ENCODE assay signal across 8 mouse cellular contexts in the genomic region with DNA sequence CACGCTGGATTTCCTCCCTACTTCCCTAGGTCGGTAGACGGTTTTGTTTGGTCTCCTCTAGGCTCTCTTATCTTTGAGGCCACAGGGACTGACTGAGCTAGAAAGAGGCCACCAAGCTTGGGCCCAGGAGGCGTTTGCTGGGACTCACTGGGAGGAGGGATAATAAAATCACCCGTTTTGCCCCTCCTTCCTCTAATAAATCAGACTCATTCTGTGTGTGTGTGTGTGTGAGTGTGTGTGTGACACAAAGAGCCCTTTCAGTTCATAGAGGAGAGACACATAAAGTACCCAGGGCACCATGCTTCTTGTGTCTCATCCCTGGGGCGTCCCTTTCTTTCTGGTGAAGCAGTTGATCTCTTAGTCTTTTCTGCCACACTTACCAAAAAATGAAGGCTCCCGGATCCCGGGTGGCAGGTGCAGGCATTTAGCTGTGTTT. TPM values are rescaled to one million over a fixed set of nuclear protein-coding genes. Genes with fewer than 3 reads are reported as not detected.
DNase-seq lines count a peak whose midpoint lies in the region; ATAC-seq lines count a peak whose summit lies in the region.

No protein-coding gene starts in this region.

- 2% methylated on average over 8 of the region's 8 CpGs for WGBS in forebrain, embryonic 12.5 days
- WGBS in kidney, embryonic 14.5 days, result 4% methylated on average over 8 of the region's 8 CpGs

- no peaks in the 10 kb centered on the region for H3K9me3 ChIP-seq in megakaryocyte, embryonic 14.5 days
- H3K9me3 ChIP-seq in forebrain, embryonic 12.5 days, result no peaks in the 10 kb centered on the region
- H3K9me3 ChIP-seq in kidney, embryonic 14.5 days (ENCODE audit: control insufficient read depth, low read length), result no peaks in the 10 kb centered on the region

- DNase-seq in brain, adult 2 months (ENCODE audit: low read depth, low spot score), result peak; percentile 81
- peak; percentile 34 for DNase-seq in thymus, postnatal 0 days (ENCODE audit: low spot score)
- no peak for DNase-seq in spleen, adult 12 weeks (ENCODE audit: low spot score)

- ATAC-seq in megakaryocyte, adult 5-6 weeks (ENCODE audit: poor library complexity, severe bottlenecking), result no peak
- ATAC-seq in forebrain, embryonic 12.5 days (ENCODE audit: low FRiP score), result 0 out of 2 replicates have a peak, but pooled peaks have one; percentile 0
- peak; percentile 18; the same call in 1 of the 2 replicates for ATAC-seq in kidney, embryonic 14.5 days (ENCODE audit: low FRiP score, low TSS enrichment)
- ATAC-seq in megakaryocyte-erythroid progenitor cell, adult 5-6 weeks (replicated peaks; ENCODE audit: low FRiP score, low TSS enrichment, poor library complexity, severe bottlenecking), result peak; percentile 76

- peak overlapping the region; percentile 98 for H3K4me3 ChIP-seq in megakaryocyte, embryonic 14.5 days (replicated peaks)
- peak overlapping the region; percentile 96 for H3K4me3 ChIP-seq in forebrain, embryonic 12.5 days (replicated peaks)
- H3K4me3 ChIP-seq in kidney, embryonic 14.5 days (ENCODE audit: low read length), result peak overlapping the region; percentile 80

- peaks cover 74% of the 10 kb centered on the region for H3K4me1 ChIP-seq in megakaryocyte, embryonic 14.5 days
- H3K4me1 ChIP-seq in forebrain, embryonic 12.5 days, result peaks cover 48% of the 10 kb centered on the region
- H3K4me1 ChIP-seq in kidney, embryonic 14.5 days (ENCODE audit: control insufficient read depth, insufficient read depth, low read length), result peaks cover 14% of the 10 kb centered on the region

- peak overlapping the region; percentile 77 for H3K4me2 ChIP-seq in forebrain, embryonic 12.5 days
- peak overlapping the region; percentile 76 for H3K4me2 ChIP-seq in kidney, embryonic 14.5 days (replicated peaks; ENCODE audit: low read depth, low read length)

- peaks cover 32% of the 10 kb centered on the region for H3K36me3 ChIP-seq in megakaryocyte, embryonic 14.5 days (replicated peaks; ENCODE audit: low read length)
- H3K36me3 ChIP-seq in forebrain, embryonic 12.5 days (replicated peaks), result no peaks in the 10 kb centered on the region; the same call in 1 of the 2 replicates
- no peaks in the 10 kb centered on the region for H3K36me3 ChIP-seq in kidney, embryonic 14.5 days (ENCODE audit: control insufficient read depth, insufficient read depth, low read length)

- H3K27ac ChIP-seq in forebrain, embryonic 12.5 days, result peak overlapping the region; percentile 98
- 0 out of 2 replicates have a peak overlapping the region, but pooled peaks have one; percentile 18 for H3K27ac ChIP-seq in kidney, embryonic 14.5 days (ENCODE audit: low read depth, low read length)

- peak overlapping the region; percentile 99 for H3K9ac ChIP-seq in forebrain, embryonic 12.5 days
- peak overlapping the region; percentile 83; the same call in 1 of the 2 replicates for H3K9ac ChIP-seq in kidney, embryonic 14.5 days (ENCODE audit: low read depth, low read length)

- no peaks in the 10 kb centered on the region for H3K27me3 ChIP-seq in megakaryocyte, embryonic 14.5 days (replicated peaks)
- H3K27me3 ChIP-seq in forebrain, embryonic 12.5 days, result no peaks in the 10 kb centered on the region
- no peaks in the 10 kb centered on the region; the same call in 1 of the 2 replicates for H3K27me3 ChIP-seq in kidney, embryonic 14.5 days (ENCODE audit: control insufficient read depth, insufficient read depth, low read length)

RNA-seq across cellular contexts. Expression of a gene that starts 2.1 kb away (rescaled TPM):
- polyA plus RNA-seq in megakaryocyte, embryonic 14.5 days (2012; ENCODE audit: insufficient read depth, low replicate concordance), result 43.3 and 55.0 TPM in 2 replicates
- total RNA-seq in megakaryocyte, adult 5-6 weeks (2015), result 19.5 and 21.3 TPM in 2 replicates
- 28.9 and 36.3 TPM in 2 replicates for total RNA-seq in megakaryocyte, adult 5-6 weeks (2017)
- 62.0 and 63.4 TPM in 2 replicates for polyA plus RNA-seq in forebrain, embryonic 12.5 days (2016; fragmentation: Nextera tagmentation; extraction: Ambion mirVana)
- 24.3 and 32.6 TPM in 2 replicates for polyA plus RNA-seq in kidney, embryonic 14.5 days (2014; fragmentation: Nextera tagmentation; extraction: Ambion mirVana)
- total RNA-seq in megakaryocyte-erythroid progenitor cell, adult 5-6 weeks (2014; fragmentation: Nextera tagmentation), result 10.7 and 16.5 TPM in 2 replicates
- total RNA-seq in megakaryocyte-erythroid progenitor cell, adult 5-6 weeks (2017), result 29.4 and 37.7 TPM in 2 replicates
- polyA plus RNA-seq in thymus, postnatal 0 days (2015; fragmentation: Nextera tagmentation; extraction: Ambion mirVana), result 35.1 and 36.3 TPM in 2 replicates
